Mouse (Mus musculus) forebrain, postnatal 0 days (tissue): ENCODE measurements at regions not wholly inside any gene's neighbourhood (a gene's known extent, or its start where the extent isn't known, plus 50 kb on each side); places are given as distances from the start of the nearest gene placed in this dataset.

Experiments used
- ATAC-seq: fragments of 200-750 bp; cut with Nextera tagmentation; 2 replicates; pipeline ENCODE4 v1.8.0; 2017; ENCODE audit warnings: mild to moderate bottlenecking, moderate library complexity
- DNase-seq: peaks from one replicate; pipeline ENCODE4 v3.0.0-alpha.2; 2015
- H3K27ac ChIP-seq: fragments of 300-500 bp; sonication (generic); 2 replicates; pipeline ENCODE4 v1.5.1; 2014; ENCODE audit warnings: low read depth, mild to moderate bottlenecking, antibody characterized with exemption, low read length, moderate library complexity, mixed read lengths
- H3K27me3 ChIP-seq: fragments of 300-500 bp; sonication (generic); 2 replicates; pipeline ENCODE4 v1.6.1; 2014; ENCODE audit warnings: mild to moderate bottlenecking, low read length, mixed read lengths; ENCODE audit not compliant: insufficient read depth
- H3K36me3 ChIP-seq: fragments of 300-500 bp; sonication (generic); 2 replicates; pipeline ENCODE4 v1.6.1; 2014; ENCODE audit warnings: mild to moderate bottlenecking, moderate library complexity; ENCODE audit not compliant: insufficient read depth
- H3K4me1 ChIP-seq: fragments of 300-500 bp; sonication (generic); 2 replicates; pipeline ENCODE4 v1.6.1; 2014; ENCODE audit warnings: antibody characterized with exemption; ENCODE audit not compliant: insufficient read depth
- H3K4me2 ChIP-seq: fragments of 300-500 bp; sonication (generic); 2 replicates; pipeline ENCODE4 v1.6.1; 2014; ENCODE audit warnings: low read depth, mild to moderate bottlenecking, moderate library complexity
- H3K4me3 ChIP-seq: fragments of 300-500 bp; sonication (generic); 2 replicates; pipeline ENCODE4 v1.5.1; 2014; ENCODE audit warnings: low read depth, low read length, mixed read lengths
- H3K9ac ChIP-seq: fragments of 300-500 bp; sonication (generic); 2 replicates; pipeline ENCODE4 v1.6.1; 2014; ENCODE audit warnings: mild to moderate bottlenecking
- H3K9me3 ChIP-seq: fragments of 300-500 bp; sonication (generic); 2 replicates; pipeline ENCODE4 v1.6.1; 2016; ENCODE audit warnings: low read length
- CTCF ChIP-seq: sonication (generic); IDR thresholded peaks from 2 replicates; pipeline ENCODE4 v1.5.1; 2016; ENCODE audit warnings: antibody characterized with exemption, control low read depth, low read depth
- WGBS: fragments of 180-500 bp; shearing (Covaris S2); extraction: QIAGEN DNeasy Blood & Tissue Kit; methylation state at CpG from one replicate; pipeline ENCODE4 v1.1.7; 2014; 5-methylcytosine and 5-hydroxymethylcytosine counted together

DNA sequence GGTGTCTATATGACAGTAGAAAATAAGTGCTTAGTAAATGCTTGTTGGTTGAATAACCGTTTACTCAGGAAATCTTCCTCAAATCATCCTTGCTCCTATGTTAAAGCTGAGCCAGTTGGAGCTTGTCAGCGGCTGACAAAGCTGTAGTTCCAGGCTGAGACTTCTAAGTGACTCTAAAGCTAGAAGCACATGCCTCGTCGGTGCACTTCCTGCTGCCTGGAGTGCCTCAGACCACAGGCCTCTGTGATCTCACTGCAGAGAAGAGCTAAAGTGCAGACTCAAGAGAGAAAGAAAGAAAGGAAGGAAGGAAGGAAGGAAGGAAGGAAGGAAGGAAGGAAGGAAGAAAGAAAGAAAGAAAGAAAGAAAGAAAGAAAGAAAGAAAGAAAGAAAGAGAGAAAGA, 146.1 kb downstream of the Fam76b start:
- DNase-seq: no peak

DNA sequence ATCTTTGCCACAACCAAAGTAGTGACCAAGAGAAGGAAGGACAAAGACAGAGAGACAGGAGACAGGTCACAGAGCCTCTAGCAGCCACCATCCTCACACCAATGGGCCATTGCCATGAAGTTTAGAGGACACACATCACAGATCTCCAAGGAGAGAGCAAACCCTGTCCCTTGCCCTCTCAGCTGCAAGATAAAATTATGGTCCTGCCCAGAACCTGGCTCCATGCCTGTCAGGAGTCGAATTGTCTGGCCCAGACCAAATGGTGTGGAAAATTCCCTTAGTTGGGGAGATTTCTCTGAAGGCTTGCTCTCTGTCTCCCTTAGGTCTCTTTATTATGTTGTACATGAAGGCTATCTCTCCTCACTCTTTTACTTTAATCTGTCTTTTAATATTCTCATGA, 147.4 kb downstream of the Fam76b start:
- no peaks in the 10 kb centered on the region for H3K27me3 ChIP-seq
- no peak overlapping the region for H3K4me2 ChIP-seq
- no peak for ATAC-seq
- WGBS: 45% methylated on average over 1 of the region's 1 CpGs
- H3K36me3 ChIP-seq: no peaks in the 10 kb centered on the region
- no peaks in the 10 kb centered on the region for H3K9me3 ChIP-seq
- DNase-seq: no peak
- no peak for TF ChIP-seq CTCF
- H3K9ac ChIP-seq: no peak overlapping the region
- no peaks in the 10 kb centered on the region for H3K4me1 ChIP-seq
- H3K27ac ChIP-seq: no peak overlapping the region
- H3K4me3 ChIP-seq: no peak overlapping the region

More for the DNA sequence above, 146.1 kb downstream of the Fam76b start:
- WGBS: 77% methylated on average over 4 of the region's 4 CpGs
- Histone ChIP-seq H3K9me3 (no peaks in the 10 kb centered on the region), H3K27me3 (no peaks in the 10 kb centered on the region), H3K4me3 (no peak overlapping the region), H3K36me3 (no peaks in the 10 kb centered on the region), H3K4me1 (no peaks in the 10 kb centered on the region), H3K9ac (no peak overlapping the region), H3K27ac (no peak overlapping the region), H3K4me2 (no peak overlapping the region)
- TF ChIP-seq CTCF: no peak
- no peak for ATAC-seq

DNA sequence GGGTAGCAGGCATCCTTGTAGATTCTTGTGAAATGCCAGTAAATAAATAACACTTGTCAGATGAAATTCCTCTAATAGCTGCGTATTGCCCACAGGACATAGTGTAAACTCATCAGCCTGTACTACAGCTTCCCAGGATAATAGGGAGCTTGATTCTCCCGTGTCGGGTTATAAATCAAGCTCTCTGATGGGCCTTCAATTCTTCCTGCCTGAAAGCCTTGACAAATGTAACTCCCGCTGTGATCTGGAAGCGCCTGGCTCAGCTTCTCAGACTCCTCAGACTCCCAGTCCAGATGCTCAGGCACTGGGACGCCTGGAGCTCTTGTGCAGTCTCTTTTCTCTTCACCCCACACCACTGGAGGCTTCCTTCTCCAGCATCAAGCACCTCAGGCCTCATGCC, 151.3 kb downstream of the Fam76b start:
- 65% methylated on average over 6 of the region's 6 CpGs for WGBS

DNA sequence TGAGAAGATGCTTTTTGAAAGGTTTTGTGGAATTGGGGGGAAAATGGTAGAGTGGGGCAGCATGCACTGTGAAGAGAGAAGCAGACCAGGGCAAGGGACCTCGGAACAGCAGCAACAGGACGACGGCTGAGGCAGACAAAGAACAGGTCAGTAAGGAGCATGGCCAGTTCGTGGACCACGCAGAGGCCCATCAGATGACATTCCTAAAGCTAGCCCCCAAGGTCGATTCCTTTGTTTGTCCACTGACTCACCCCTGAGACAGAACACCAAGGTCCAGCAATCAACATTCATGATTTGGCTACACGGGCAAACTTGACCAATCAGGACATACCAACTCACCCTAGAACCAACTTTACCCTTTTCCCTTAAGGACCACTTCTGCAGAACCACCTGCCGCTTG, 160.0 kb downstream of the Fam76b start:
- no peak for TF ChIP-seq CTCF
- Histone ChIP-seq H3K4me1 (no peaks in the 10 kb centered on the region), H3K4me3 (no peak overlapping the region), H3K9ac (no peak overlapping the region), H3K4me2 (no peak overlapping the region), H3K36me3 (no peaks in the 10 kb centered on the region), H3K27ac (no peak overlapping the region), H3K9me3 (no peaks in the 10 kb centered on the region), H3K27me3 (no peaks in the 10 kb centered on the region)
- DNase-seq: no peak
- 96% methylated on average over 8 of the region's 8 CpGs for WGBS
- no peak for ATAC-seq

More for the DNA sequence above, 151.3 kb downstream of the Fam76b start:
- Histone ChIP-seq H3K27ac (no peak overlapping the region), H3K9me3 (no peaks in the 10 kb centered on the region), H3K4me1 (no peaks in the 10 kb centered on the region), H3K9ac (no peak overlapping the region), H3K36me3 (no peaks in the 10 kb centered on the region), H3K4me2 (no peak overlapping the region), H3K27me3 (no peaks in the 10 kb centered on the region), H3K4me3 (no peak overlapping the region)
- ATAC-seq (no peak), DNase-seq (no peak)
- TF ChIP-seq CTCF: no peak

DNA sequence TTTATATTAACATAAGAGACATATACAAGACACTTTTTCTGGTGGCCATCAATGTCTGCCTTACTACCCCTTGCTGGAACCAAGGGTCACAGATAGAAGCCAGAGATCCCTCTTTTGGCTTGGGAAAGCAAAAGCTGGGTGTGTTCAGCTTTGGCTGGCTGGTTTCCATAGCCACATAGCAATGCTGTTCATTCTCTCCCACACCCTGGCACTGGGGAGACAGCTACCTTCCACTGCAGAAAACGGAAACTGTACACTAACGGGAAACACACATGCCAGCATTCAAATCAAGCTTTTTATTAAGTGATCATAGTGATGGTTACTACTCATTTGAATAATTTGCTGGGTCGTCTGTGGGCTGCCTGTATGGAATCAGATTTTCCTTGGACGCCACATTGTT, 161.4 kb downstream of the Fam76b start:
- Histone ChIP-seq H3K27me3 (no peaks in the 10 kb centered on the region), H3K9me3 (no peaks in the 10 kb centered on the region), H3K4me2 (no peak overlapping the region), H3K27ac (no peak overlapping the region), H3K4me3 (no peak overlapping the region), H3K36me3 (no peaks in the 10 kb centered on the region), H3K4me1 (no peaks in the 10 kb centered on the region), H3K9ac (no peak overlapping the region)
- ATAC-seq: no peak
- 54% methylated on average over 4 of the region's 4 CpGs for WGBS
- DNase-seq: no peak
- no peak for TF ChIP-seq CTCF

DNA sequence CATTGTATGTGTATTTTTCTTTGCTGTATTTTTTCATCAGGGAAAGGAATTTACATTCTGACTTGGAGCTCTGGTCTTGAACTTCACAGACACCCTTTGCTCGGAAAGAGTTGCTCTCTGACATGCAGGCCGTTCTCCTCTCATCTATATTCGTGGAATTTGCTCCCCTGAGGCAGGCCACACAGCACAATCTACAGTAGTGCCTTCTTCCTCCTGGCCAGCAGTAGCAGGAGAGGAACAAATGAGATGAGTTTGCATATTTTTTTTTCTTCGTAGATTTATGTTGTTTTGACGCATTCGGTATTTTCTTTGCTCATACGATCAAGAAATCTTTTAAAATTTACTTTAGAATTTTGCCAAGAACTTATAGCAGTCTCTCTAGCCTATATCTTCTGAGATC, 163.4 kb downstream of the Fam76b start:
- no peaks in the 10 kb centered on the region for H3K9me3 ChIP-seq
- no peak overlapping the region for H3K27ac ChIP-seq
- no peaks in the 10 kb centered on the region for H3K4me1 ChIP-seq
- TF ChIP-seq CTCF: no peak
- H3K4me2 ChIP-seq: no peak overlapping the region
- no peak for ATAC-seq
- H3K9ac ChIP-seq: no peak overlapping the region
- H3K27me3 ChIP-seq: no peaks in the 10 kb centered on the region
- WGBS: 75% methylated on average over 7 of the region's 7 CpGs
- no peaks in the 10 kb centered on the region for H3K36me3 ChIP-seq
- no peak for DNase-seq
- H3K4me3 ChIP-seq: no peak overlapping the region

DNA sequence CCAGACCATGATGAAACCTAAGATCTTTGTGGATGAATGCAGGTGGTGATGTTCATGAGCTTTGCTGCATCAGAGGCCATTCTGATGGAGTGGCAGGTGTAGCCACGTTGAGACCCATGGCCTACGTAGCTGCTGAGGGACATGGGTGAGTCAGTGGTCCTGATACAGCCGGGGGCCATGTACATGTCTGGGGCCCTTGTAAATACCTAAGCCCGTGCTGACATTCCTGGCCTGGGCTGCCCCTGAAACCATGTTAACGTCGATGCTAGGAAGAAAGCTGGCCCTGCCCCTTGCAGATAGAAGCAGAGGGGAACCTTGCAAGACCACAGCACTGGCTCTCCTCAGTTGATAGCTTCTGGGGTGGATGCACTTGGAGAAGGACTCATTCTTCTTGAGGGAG, 165.2 kb downstream of the Fam76b start:
- Histone ChIP-seq H3K27me3 (no peaks in the 10 kb centered on the region), H3K9me3 (no peaks in the 10 kb centered on the region), H3K9ac (no peak overlapping the region), H3K27ac (no peak overlapping the region), H3K36me3 (no peaks in the 10 kb centered on the region), H3K4me3 (no peak overlapping the region), H3K4me1 (no peaks in the 10 kb centered on the region), H3K4me2 (no peak overlapping the region)
- no peak for ATAC-seq
- 91% methylated on average over 6 of the region's 6 CpGs for WGBS
- TF ChIP-seq CTCF: no peak
- no peak for DNase-seq

DNA sequence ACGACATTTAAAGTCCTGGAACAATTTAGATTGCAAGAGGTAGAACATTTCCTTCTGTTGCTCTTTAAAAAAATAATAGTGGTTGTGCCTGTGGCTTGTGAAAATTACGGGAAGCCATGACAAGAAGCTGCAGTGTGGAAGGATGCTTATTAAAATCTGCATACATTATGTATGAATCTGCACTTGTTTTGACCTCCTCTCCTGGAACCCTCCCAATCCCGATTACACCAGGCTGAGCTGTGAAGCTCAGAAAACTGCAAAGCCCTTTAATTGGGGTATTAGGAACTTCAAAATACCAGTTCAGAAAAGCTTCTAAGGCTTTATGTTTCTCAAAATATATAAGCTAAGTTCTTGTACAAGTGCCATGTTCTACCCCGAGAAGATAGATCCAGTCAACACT, 171.8 kb downstream of the Fam76b start:
- ATAC-seq: peak; percentile 75; the same call in 1 of the 2 replicates

More for the DNA sequence above, 171.8 kb downstream of the Fam76b start:
- no peak for TF ChIP-seq CTCF
- Histone ChIP-seq H3K4me1 (no peaks in the 10 kb centered on the region), H3K9me3 (no peaks in the 10 kb centered on the region), H3K27me3 (no peaks in the 10 kb centered on the region), H3K27ac (no peak overlapping the region), H3K4me3 (no peak overlapping the region), H3K4me2 (no peak overlapping the region), H3K9ac (no peak overlapping the region), H3K36me3 (no peaks in the 10 kb centered on the region)
- 21% methylated on average over 4 of the region's 4 CpGs for WGBS
- peak; percentile 22 for DNase-seq
